Mouse (Mus musculus) megakaryocyte, embryonic 14.5 days (primary cell): ENCODE data around the gene Kbtbd12.

Source experiments
- FLI1 ChIP-seq: IDR thresholded peaks from 2 replicates; pipeline ENCODE4 v1.6.1; 2012; ENCODE audit warnings: low read length, inconsistent platforms, mixed read lengths
- GATA1 ChIP-seq: IDR thresholded peaks from 3 replicates; pipeline ENCODE4 v1.6.1; 2012; ENCODE audit warnings: mixed read lengths, low read length, inconsistent platforms, borderline replicate concordance

DNA sequence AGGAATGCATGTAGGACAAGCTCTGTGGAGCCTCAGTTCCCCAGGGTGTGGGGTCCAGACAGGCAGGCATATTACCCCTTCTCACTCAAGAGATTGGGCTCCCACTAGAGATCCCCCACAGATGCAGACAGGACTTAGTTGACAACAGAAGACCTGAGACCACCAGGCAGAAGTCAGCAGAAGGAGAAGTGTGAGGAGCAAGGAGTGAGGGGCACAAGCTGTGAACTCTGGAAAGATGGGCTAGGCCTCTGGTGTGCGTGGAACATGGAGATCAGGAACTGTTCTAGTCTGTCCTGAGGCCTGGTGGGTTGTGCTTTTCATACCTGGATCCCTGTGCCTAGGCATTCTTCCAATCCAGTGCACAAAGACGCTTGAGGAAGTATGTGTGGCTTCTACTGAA is 87.8 kb downstream of the Kbtbd12 start:
- no peak for TF ChIP-seq GATA1
- no peak for TF ChIP-seq FLI1
